Mouse (Mus musculus): ENCODE results near the gene Tcf12. TPM values are rescaled to one million over a fixed set of nuclear protein-coding genes. Genes with fewer than 3 reads are reported as not detected.

Tcf12 gene
- total RNA-seq, 2 experiments from 2014 or later = 29.7 to 39.4 TPM

DNA sequence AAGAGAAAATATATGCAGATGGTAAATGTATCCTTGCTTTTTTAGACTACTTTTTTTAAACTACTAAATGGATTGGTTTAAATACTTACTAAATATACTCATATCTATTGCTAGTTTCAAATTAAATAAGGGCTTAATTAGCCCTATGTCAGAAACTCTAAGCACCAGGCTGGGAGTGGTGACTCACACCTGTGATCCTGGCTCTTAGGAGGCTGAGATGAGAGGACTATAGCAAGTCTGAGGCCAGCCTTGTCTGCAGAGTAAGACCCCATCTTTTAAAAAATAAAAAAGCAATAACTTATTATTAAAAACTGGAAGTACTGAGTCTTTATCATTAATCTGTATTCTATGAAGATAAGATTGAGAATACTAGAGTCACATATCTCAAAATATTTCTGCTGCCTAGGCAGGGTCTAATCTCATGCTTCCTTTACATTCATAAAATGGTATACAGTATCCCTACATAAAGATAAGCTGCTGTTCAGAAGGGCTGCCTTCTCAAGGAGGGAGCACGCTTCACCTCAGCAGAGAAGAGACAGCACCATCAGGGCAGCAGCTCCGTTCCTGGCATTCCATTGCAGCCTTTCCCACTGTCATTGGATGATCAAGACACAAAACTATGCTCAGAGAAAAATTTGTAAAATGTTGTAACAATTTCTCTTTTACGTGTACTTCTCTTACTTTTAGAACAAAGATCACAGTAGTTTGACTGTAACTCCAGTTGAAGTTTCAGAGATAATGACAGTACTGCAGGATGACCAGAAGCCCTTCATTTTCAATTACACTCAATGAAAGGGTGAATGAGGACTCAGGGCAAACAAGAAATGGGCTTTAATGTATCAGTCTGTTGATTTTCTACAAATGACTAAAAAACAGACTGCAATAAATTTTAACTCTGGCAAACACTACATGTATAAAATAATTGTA lies 181.0 kb downstream of the Tcf12 start:
- DNase-seq = no peak
- intact Hi-C loops (cut with DNase I) = loop anchor here (5.0 kb wide), 1 partner anchor 182 kb away; the partner anchor contains the start of gene Tcf12

DNA sequence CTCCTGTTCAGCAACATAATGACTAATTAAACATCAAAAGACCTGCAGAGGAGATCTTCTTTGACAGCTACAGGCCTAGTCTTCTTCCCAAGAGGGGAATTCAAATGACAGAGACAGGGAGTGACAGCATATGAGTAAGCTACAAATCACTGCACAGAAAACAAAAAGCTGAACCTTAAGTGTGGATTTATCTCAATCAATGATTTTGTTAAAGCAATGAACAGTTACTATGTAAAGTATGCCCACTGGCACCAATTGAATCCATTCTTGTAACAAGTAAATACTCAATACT lies 195.1 kb downstream of the Tcf12 start:
- intact Hi-C loops (cut with DNase I) = no loop called here
- no peak for DNase-seq

DNA sequence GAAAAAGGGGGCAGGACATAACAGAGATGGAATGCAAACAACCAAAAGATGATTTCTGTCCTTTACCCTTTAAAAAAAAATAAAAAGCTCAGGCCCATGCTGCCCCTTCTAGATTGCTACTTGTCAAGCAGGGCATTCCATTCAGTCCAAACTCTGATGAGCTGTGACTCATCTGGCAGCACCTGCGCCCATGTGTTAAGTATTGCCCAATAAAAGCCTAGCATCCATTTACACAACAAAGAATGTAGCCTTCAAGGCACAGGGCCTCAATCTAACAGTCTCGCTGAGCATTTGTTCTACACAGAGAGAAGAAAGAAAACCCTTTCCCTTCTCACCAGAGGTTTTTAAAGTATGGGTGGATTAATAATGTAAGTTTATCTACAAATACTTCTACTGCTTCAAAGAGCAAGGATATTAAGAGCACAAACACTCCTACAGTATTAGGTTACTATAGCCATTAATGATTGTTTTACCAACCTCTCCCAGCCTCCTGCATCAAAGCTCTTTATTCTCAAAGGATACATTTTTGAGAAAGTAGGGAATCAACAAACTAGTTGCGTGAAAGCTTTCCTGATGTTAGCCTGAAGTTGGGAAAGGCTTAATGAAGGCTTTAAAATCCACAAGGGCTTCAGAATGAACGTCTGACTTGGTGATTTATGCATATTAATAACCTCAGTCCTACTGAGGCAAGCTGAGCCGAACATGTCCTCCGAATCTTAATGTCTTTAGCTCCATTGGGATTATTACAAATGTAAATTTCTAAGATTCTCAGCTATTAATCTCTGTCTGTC lies 195.6 kb downstream of the Tcf12 start:
- DNase-seq = no peak
- intact Hi-C loops (cut with DNase I) = no loop called here

DNA sequence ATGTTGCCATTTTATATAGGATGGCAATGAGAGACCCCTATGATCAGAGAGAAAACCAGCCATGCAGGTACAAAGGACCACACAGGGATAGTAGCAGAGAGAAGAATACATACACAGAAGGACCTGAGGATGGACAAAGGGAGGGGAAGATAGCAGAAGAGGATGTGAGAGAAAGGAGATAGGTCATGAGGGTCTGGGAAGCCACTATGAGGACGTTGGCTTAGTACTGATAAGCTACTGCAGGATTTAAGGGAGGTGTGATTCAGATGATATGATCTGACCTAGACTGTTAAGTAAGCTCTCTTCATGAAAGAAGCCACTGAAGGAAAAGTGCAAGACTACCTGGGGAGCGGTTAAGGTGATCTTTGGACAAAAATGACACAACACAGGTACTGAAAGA lies 205.1 kb downstream of the Tcf12 start:
- intact Hi-C loops (cut with DNase I) = no loop called here
- DNase-seq = no peak

DNA sequence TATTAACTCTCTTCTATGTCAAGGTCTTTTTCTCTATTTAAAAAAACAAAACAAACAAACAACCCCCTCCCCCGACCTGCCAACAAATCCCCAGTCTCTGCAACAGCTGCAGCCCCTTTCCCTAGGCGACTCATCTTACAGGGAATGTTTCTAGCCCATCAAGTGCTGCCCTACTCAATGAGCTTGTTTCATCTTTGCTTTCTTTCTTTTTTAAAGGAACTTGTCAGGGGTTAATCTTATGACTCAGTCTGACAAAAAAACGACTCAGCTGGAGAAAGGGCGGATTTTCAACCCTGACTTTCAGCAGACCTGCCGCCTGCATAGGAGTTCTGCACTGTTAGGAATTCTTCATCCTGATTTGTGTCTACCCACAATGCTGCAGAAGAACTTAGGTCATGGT lies 212.8 kb downstream of the Tcf12 start:
- no peak for DNase-seq
- intact Hi-C loops (cut with DNase I) = no loop called here

DNA sequence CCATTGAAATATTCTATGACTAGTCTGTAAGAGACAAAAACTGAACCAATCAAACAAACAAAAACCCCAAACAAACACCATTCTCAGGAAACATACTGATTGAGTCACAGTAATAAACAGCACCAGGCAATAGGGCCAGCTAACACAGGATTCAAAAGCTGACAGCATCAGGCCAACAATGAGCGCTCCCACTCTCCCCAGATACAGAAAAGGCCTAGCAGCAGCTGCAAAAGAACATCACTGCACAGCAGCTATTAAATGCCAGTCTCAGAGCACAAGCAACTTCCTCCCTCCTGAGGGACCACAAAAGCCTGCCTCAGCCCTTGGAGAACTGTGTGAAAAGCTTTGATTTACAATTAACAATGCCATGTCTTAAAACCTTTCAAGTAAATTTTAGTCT lies 214.3 kb downstream of the Tcf12 start:
- intact Hi-C loops (cut with DNase I) = no loop called here
- DNase-seq = peak; percentile 15 to 30

DNA sequence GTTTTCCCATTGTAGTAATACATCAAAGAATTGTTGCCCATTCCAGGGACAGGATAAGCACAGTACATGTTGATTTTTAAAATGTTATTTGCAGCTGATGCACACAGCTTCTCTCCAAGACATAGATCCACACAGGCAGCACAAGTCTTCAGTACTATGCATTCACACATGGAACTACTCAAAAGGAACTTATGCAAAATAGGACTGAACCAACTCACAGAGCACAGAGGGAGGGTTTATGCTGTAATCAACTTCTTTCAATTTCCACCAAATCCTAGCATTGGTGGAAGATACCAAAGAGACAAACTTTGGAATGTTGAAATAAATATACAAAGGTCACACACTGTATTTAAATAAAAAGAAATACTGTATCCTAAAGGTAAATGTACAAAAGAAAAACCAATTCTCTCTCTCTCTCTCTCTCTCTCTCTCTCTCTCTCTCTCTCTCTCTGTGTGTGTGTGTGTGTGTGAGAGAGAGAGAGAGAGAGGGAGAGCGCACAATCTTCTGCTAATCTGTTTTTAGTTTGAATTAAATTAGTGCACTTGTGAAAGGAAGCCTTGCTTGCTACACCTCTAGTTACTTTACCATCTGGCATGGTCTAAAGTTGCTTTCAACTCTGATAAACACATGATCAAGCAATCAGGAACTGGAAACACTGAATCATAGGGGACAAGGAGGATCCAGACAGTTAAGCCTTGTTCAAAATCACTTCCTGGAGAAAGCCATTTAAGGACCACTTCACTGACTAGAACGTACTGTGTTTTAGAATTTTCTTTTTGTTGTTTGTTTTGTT lies 215.5 kb downstream of the Tcf12 start:
- intact Hi-C loops (cut with DNase I) = no loop called here
- DNase-seq = peak in 1 of 2 experiments; percentile 23

DNA sequence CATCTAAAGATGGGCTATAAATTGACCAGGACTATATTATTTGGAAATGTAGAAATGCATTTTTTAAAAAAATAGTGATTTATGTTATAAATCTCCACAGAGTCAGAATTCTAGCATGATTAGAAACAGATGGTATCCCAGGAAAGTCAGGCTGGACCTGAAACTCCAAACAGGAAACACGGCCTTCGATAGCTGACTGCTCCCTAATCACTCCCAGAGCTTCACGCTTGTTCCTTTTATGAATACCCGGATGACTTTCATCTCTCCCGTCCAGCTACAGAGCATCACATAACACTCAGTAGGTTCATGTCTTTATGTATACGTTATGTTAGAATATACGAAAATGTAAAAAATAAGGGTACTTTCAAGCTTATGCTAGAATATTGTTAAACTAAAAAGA lies 216.4 kb downstream of the Tcf12 start:
- intact Hi-C loops (cut with DNase I) = no loop called here
- no peak for DNase-seq

DNA sequence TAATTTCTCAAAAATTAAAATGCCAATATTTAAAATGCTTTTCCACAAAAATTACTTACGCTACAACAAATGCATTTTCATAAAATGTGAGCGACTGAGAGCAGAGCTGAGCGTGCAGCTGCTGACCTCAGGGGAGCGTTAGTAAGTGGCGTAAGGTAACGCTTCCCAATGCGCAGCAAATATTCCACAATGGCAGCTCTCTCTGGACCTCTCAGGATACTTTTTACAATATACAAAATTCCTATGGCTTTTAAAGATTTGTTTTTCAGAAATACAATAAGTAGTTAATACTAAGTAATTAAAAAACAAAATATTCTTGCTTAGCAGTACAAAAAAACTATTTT lies 216.8 kb downstream of the Tcf12 start:
- intact Hi-C loops (cut with DNase I) = no loop called here
- no peak for DNase-seq

DNA sequence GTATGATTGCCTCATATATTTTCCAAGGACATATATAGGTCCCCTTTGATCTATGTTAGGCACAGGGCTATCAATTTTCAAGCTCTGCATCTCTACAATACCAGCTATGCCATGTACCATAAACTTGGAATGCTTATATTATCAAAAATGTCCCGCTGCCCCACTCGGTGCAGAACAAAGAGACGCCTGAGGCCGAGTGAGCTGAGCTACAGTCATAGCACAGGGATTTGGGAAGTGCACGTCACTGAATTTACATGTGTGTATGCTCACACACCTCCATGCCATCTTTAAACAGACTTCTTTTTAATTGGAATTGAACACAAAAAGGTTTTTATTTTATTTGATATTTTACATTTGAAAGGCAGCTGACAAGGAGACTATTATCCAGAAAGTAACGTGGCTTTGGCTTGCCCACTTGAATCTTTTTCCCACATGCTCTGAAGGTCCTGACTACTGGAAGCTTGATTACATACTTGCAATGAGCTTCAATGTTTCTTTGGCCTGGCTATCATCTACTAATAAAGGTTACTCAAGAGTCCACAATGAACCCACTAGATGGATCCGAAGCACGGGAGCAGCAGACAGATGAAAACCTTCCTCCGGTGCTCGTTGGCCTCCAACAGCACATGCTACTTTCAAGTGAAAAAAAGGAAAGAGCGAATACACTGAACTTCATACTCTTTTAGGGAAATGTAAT lies 217.3 kb downstream of the Tcf12 start:
- intact Hi-C loops (cut with DNase I) = no loop called here
- DNase-seq = no peak

DNA sequence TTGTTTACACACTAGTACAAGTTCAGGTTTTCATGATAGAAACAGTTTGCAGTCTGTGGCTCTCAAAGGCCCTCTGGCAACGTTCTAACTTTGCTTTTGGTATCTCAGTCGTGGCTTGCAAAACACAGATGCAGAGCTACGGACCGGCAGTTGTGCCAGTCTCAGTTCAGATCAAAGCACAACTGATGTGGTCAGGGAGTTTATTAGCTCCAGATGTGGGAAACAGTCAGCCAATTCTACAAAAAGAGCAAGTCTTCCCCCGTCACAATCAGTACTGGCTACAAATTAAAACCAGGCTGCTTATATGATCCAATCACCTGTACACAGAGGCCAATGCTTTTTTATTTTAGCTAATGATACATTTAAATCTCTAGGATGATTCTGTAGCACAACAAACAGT lies 223.2 kb downstream of the Tcf12 start:
- no peak for DNase-seq
- intact Hi-C loops (cut with DNase I) = no loop called here

DNA sequence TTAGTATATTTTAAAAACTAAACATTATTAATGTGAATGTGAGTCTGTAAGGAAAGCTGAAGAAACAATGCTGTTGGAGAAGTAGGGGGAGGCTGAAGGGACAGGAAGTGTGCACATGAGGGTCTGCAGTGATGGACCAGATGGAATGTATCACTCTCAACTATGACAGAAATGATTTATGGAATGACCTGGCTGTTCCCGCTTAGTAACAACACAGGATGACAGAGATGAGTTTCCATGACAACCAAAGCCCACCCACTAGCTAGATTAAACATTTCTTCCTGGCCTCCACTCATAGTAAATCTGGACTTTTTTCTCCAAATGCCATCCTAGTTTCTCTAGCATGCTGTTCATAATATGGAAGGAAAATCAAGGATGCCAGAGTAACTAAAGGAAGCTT lies 231.0 kb downstream of the Tcf12 start:
- no peak for DNase-seq
- intact Hi-C loops (cut with DNase I) = no loop called here

DNA sequence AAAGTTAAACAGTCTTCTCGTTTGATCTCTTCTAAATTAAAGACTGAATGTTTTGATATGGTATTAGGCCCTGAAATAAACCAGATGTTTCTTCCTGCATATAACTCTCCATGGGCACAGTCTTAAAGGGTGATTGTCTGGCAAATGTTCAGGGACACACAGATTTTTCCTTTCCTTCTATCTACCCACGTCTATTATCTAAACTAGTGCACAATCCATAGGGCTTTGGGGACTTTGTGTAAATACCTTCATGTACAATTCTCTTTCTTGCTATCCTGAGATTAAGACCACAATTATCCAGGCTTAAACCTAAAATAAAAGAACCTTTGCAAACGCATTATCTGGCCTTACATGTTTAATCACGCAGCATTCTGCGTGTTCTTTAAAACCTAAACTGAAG lies 231.7 kb downstream of the Tcf12 start:
- DNase-seq = no peak
- intact Hi-C loops (cut with DNase I) = no loop called here

DNA sequence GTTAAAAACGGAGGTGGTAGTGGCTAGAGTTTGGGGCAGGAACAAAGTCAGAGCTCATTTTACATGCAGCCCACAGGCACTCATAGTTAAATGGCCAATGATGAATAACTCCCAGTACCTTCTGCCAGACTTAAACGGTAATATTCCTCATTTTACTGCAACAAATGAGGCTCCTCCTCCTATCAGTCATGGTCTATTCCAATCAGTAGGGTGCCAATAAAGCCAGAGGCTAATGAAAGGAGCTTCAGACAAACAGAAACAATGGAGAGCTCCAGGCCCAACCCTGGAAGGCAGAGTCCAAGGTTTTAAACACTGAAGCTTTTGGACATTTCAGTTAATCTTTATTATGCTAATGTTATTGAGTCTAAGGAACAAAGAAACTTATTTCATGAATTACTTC lies 232.3 kb downstream of the Tcf12 start:
- intact Hi-C loops (cut with DNase I) = no loop called here
- no peak for DNase-seq

DNA sequence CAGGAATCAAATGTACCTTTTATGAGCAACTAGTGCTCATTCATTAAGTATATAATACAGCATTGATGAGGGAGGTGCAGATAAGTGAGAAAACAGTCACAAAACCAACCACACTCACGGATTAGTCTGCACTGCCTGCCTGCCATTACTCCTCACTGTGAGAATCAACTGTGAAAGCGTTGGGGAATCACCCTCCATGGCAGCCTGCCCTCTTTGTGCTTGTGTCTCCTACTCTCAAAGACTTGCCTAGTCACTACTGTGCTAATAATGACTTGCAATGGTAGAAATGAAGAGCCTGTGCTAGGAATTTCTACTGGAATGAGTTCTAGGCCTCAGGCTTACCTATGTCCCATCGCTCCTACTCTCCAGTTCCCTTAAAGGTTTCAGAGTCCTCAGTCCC lies 233.8 kb downstream of the Tcf12 start:
- intact Hi-C loops (cut with DNase I) = no loop called here
- DNase-seq = no peak

DNA sequence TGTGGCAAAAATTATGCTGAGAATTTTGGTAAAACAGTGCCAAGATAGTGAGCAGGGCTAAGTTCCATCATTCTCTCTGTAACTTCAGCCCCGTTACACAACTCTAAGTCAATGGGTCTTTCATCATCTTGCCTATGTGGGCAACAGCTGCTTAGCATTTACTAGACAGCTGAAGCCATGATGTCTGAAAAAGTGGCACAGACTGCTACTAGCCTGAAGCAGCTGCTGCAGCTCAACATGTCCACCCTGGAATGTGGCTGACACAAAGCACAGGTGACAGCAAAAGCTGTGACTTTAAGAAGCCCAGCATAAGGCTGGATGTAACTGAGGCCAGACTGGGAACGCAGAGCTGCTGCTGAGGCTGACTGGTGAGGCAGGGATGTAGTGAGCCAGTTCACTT lies 236.9 kb downstream of the Tcf12 start:
- peak in 1 of 2 experiments; percentile 7 for DNase-seq

DNA sequence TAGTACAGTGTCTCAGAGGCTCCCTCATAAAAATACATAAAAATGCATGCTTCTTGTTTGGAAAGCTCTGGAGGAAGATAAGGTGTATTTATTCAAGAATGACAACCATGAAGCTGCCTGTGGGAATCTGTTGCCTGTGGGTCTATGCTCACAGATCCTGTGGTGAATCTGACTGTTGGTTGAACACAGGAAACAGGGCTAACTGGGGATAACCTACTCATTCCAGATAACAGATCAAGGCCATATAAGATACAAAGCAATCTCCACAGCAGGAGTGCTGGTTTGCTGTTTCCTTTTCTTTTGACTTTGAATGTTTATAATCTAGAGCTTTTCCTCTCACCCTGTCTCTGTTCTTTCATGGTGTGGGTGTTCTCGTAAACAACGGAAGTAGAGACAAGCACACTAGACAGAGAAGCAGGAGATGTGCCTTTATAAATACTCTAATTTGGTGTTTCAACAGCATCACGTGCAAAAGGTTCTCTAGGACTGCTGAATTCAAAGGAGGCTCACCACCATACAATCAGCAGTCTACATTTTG lies 237.6 kb downstream of the Tcf12 start:
- intact Hi-C loops (cut with DNase I) = no loop called here
- no peak for DNase-seq

More for the DNA sequence above, 236.9 kb downstream of the Tcf12 start:
- intact Hi-C loops (cut with DNase I) = no loop called here

DNA sequence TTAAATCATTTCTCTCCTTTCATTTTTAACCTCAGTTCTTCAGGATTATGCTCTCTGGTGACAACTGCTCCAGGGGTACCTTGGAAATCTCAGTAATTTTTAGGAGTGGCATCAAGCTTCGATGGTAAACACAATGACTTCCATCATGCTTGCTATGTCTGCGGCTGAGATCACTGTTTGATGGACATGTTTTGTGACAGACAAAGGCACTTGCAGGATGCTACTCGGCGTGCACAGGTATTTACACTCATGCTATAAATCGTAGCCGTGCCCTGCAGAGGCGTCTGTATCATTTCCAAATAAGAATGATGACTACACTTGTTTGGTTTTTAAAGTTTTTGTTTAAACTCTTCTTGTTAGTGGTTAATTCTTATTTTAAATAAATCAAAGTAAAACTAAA lies 248.3 kb downstream of the Tcf12 start:
- intact Hi-C loops (cut with DNase I) = loop anchor here (10.0 kb wide), 1 partner anchor 451 kb away; no protein-coding TSS in a partner anchor

DNA sequence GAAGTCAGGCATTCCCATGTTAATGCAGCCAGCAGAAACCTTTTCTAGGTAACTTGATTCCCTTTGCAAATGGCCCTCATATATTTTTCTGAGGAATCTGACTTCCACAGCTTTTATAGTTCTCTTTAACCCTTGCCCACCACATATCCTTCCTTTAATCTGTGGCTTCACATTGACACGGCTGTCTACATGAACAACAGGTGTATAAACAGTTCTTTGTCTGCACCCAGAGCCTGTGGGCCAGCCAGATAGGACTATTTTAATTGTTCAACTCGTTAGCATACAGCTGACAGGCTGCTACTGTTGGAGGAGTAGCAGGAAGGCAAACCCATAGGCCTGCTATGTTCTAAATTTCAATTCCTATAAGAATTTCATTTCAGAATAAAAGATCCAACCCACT lies 250.0 kb downstream of the Tcf12 start:
- intact Hi-C loops (cut with DNase I) = loop anchor here (10.0 kb wide), 1 partner anchor 453 kb away; no protein-coding TSS in a partner anchor
- DNase-seq = no peak

More for the DNA sequence above, 248.3 kb downstream of the Tcf12 start:
- DNase-seq = no peak

DNA sequence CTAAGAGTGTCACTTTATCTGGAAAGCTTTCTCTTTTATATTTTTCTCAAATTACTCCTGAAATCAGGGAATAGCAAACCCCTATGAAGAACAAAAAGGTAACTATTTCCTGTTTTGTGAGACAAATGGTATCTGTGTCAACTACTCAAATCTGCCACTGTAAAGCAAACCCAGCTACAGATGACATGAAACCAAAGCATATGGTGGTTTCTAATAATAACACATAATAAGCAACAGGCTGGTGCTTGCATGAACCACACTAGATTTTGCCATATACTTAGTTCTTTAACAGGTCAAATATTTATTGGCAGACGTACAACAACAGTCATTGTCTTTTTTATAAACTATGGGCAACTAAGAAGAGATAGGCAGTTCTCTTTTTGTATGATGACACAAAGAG lies 253.7 kb downstream of the Tcf12 start:
- no peak for DNase-seq
- intact Hi-C loops (cut with DNase I) = no loop called here
